Comparison of ENCODE assay signal across 8 mouse cellular contexts in genomic region chr11:83019561-83020519, GRCm38 (mm10). TPM values are rescaled to one million over a fixed set of nuclear protein-coding genes. Genes with fewer than 3 reads are reported as not detected.
A peak's percentile ranks its signal among the peaks of the same experiment; 100 is the strongest.
DNase-seq lines count a peak whose midpoint lies in the region; ATAC-seq and TF ChIP-seq lines count a peak whose summit lies in the region.
"Not testable (repeated sequence)": the region's sequence is repeated elsewhere in the genome, so short reads cannot be mapped to it uniquely, and the experiment has no call there.

No protein-coding gene starts in this region.

- TF ChIP-seq CTCF in Patski (IDR thresholded peaks at IDR 0.05); gastrocnemius, adult 2 months (IDR thresholded peaks at IDR 0.05); liver, adult 2 months (IDR thresholded peaks at IDR 0.05; ENCODE audit: low read depth, low read length); small intestine, adult 2 months (IDR thresholded peaks at IDR 0.05; ENCODE audit: extremely low read depth, insufficient read length, insufficient replicate concordance, low read depth, low read length): not testable (repeated sequence)

- POLR2A ChIA-PET in Patski (lab: Charles Lee), result not testable (repeated sequence)

- WGBS in liver, adult 2 months, result 69% methylated on average over 18 of the region's 18 CpGs
- WGBS in macrophage (ENCODE audit: missing documents), result 16% methylated on average over 14 of the region's 18 CpGs
- WGBS in small intestine, adult 2 months, result 73% methylated on average over 18 of the region's 18 CpGs

- not testable (repeated sequence) for H3K36me3 ChIP-seq in liver, adult 2 months (ENCODE audit: control insufficient read depth, insufficient read depth, low read length); small intestine, adult 2 months (ENCODE audit: control insufficient read depth, insufficient read depth, low read length)
- H3K36me3 ChIP-seq in macrophage (ENCODE audit: inconsistent target), result peaks cover 30% of the 10 kb centered on the region

- in situ Hi-C loops in Patski (cut with MboI; ENCODE audit: low pct_unique_long_range_greater_than_20kb), result not testable (repeated sequence)

- H3K27ac ChIP-seq in gastrocnemius, adult 2 months, result peak overlapping the region; percentile 66
- peak overlapping the region; percentile 74 for H3K27ac ChIP-seq in liver, adult 2 months (replicated peaks; ENCODE audit: insufficient read depth, low read depth, low read length)
- H3K27ac ChIP-seq in macrophage, result peak overlapping the region; percentile 99
- H3K27ac ChIP-seq in small intestine, adult 2 months (ENCODE audit: insufficient read depth, low read depth, low read length), result peak overlapping the region; percentile 57

- H3K4me1 ChIP-seq in liver, adult 2 months (ENCODE audit: control insufficient read depth, insufficient read depth, low read length); small intestine, adult 2 months (ENCODE audit: control insufficient read depth, insufficient read depth, insufficient read length, low read length): not testable (repeated sequence)

- peak overlapping the region; percentile 55 for H3K4me3 ChIP-seq in gastrocnemius, adult 2 months
- peak overlapping the region; percentile 58 for H3K4me3 ChIP-seq in liver, adult 2 months (ENCODE audit: insufficient read depth, low read depth, low read length)
- H3K4me3 ChIP-seq in macrophage (ENCODE audit: inconsistent target), result peak overlapping the region; percentile 83
- peak overlapping the region; percentile 59 for H3K4me3 ChIP-seq in small intestine, adult 2 months (ENCODE audit: low read depth, low read length)

- CTCF ChIA-PET in Patski (lab: Charles Lee), result not testable (repeated sequence)

- not testable (repeated sequence) for H3K79me2 ChIP-seq in liver, adult 2 months (ENCODE audit: control insufficient read depth, insufficient read depth, low read length)
- peaks cover 58% of the 10 kb centered on the region for H3K79me2 ChIP-seq in macrophage (ENCODE audit: inconsistent target)

- ATAC-seq in Patski, result peak; percentile 60

- not testable (repeated sequence) for H3K27me3 ChIP-seq in Patski; liver, adult 2 months (ENCODE audit: control insufficient read depth, insufficient read depth, low read length); small intestine, adult 2 months (ENCODE audit: control insufficient read depth, insufficient read depth, low read length)

- intact Hi-C loops in gastrocnemius, adult 2 months (cut with DNase I), result not testable (repeated sequence)
- intact Hi-C loops in heart, postnatal 36 days (cut with DNase I), result loop anchor here (2.0 kb wide), 1 partner anchor 29 kb away; the partner anchor contains the start of gene Slfn9

- peak; percentile 55 for DNase-seq in 416B (ENCODE audit: low read depth)
- DNase-seq in Patski (ENCODE audit: low read depth, low spot score); gastrocnemius, adult 2 months: not testable (repeated sequence)
- DNase-seq in heart, postnatal 36 days, result peak; percentile 5 to 6
- DNase-seq in liver, adult 2 months (ENCODE audit: extremely low read depth, low read depth, low spot score), result peak; percentile 5
- DNase-seq in thymus, postnatal 25 days, result peak; percentile 36

- H3K9ac ChIP-seq in liver, adult 2 months (ENCODE audit: low read depth, low read length), result peak overlapping the region; percentile 75

- not testable (repeated sequence) for TF ChIP-seq POLR2A in liver, adult 2 months (IDR thresholded peaks at IDR 0.05; ENCODE audit: extremely low read depth, insufficient read depth, low read length); small intestine, adult 2 months (IDR thresholded peaks at IDR 0.05; ENCODE audit: low read depth, low read length)

RNA-seq across cellular contexts. Expression of gene Slfn8, which starts 0.8 kb away (rescaled TPM):
- 0.92 TPM for polyA plus RNA-seq in Patski (2021)
- total RNA-seq in gastrocnemius, adult 2 months (2021), result under 1 TPM; 0.08 to 0.13 TPM
- 1 to 10 TPM in 1 of 2 experiments, under 1 TPM in 1; 0.56 to 1.5 TPM for total RNA-seq in heart, postnatal 36 days (2021)
- 2.6 and 4.4 TPM in 2 replicates for total RNA-seq in liver, adult 2 months (2014; rRNA removed)
- 0.30 and 0.50 TPM in 2 replicates for polyA plus RNA-seq in liver, adult 2 months (2012; rRNA removed)
- total RNA-seq in macrophage (2018; cell fraction: chromatin; rRNA removed), result 1,000 to 10,000 TPM in 3 of 26 experiments, 100 to 1,000 TPM in 23; 149 to 1,206 (median 560) TPM
- total RNA-seq in macrophage (2018; cell fraction: cytosol; rRNA removed), result 100 to 1,000 TPM in 15 of 26 experiments, 10 to 100 TPM in 11; 69.3 to 339 (median 209) TPM
- 100 to 1,000 TPM in 25 of 26 experiments, 10 to 100 TPM in 1; 97.1 to 956 (median 621) TPM for total RNA-seq in macrophage (2018; cell fraction: nucleus; rRNA removed)
- 43.7 to 104 TPM (median 83.5 TPM) in 3 replicates for polyA plus RNA-seq in macrophage (2018)
- 0.11 and 0.28 TPM in 2 replicates for polyA plus RNA-seq in small intestine, adult 2 months (2012; rRNA removed)

RNA-seq across cellular contexts. Expression of gene Slfn9, which starts 28.2 kb away (rescaled TPM):
- polyA plus RNA-seq in Patski (2021), result 5.4 TPM
- total RNA-seq in gastrocnemius, adult 2 months (2021), result under 1 TPM; 0.13 to 0.28 TPM
- total RNA-seq in heart, postnatal 36 days (2021), result 1 to 10 TPM in 1 of 2 experiments, under 1 TPM in 1; 0.92 to 1.4 TPM
- 2.7 and 3.1 TPM in 2 replicates for total RNA-seq in liver, adult 2 months (2014; rRNA removed)
- 0.20 and 0.25 TPM in 2 replicates for polyA plus RNA-seq in liver, adult 2 months (2012; rRNA removed)
- total RNA-seq in macrophage (2018; cell fraction: chromatin; rRNA removed), result 100 to 1,000 TPM in 1 of 26 experiments, 10 to 100 TPM in 25; 10.2 to 267 (median 38.9) TPM
- 100 to 1,000 TPM in 4 of 26 experiments, 10 to 100 TPM in 22; 16.4 to 122 (median 54.7) TPM for total RNA-seq in macrophage (2018; cell fraction: cytosol; rRNA removed)
- total RNA-seq in macrophage (2018; cell fraction: nucleus; rRNA removed), result 100 to 1,000 TPM in 4 of 26 experiments, 10 to 100 TPM in 22; 14.0 to 224 (median 67.3) TPM
- polyA plus RNA-seq in macrophage (2018), result 24.7 to 28.8 TPM (median 27.0 TPM) in 3 replicates
- 0.30 and 0.61 TPM in 2 replicates for polyA plus RNA-seq in small intestine, adult 2 months (2012; rRNA removed)

RNA-seq across cellular contexts. Expression of gene Slfn2, which starts 45.1 kb away (rescaled TPM):
- 0.10 TPM for polyA plus RNA-seq in Patski (2021)
- 1 to 10 TPM in 1 of 2 experiments, under 1 TPM in 1; 0.48 to 1.1 TPM for total RNA-seq in gastrocnemius, adult 2 months (2021)
- 1 to 10 TPM; 3.9 to 6.2 TPM for total RNA-seq in heart, postnatal 36 days (2021)
- total RNA-seq in liver, adult 2 months (2014; rRNA removed), result 5.6 and 8.7 TPM in 2 replicates
- 0.95 and 1.5 TPM in 2 replicates for polyA plus RNA-seq in liver, adult 2 months (2012; rRNA removed)
- total RNA-seq in macrophage (2018; cell fraction: chromatin; rRNA removed), result 100 to 1,000 TPM; 204 to 973 (median 602) TPM
- total RNA-seq in macrophage (2018; cell fraction: cytosol; rRNA removed), result 1,000 to 10,000 TPM in 20 of 26 experiments, 100 to 1,000 TPM in 6; 511 to 2,505 (median 1,185) TPM
- 1,000 to 10,000 TPM in 19 of 26 experiments, 100 to 1,000 TPM in 7; 398 to 1,812 (median 1,263) TPM for total RNA-seq in macrophage (2018; cell fraction: nucleus; rRNA removed)
- polyA plus RNA-seq in macrophage (2018), result 335 to 670 TPM (median 455 TPM) in 3 replicates
- polyA plus RNA-seq in small intestine, adult 2 months (2012; rRNA removed), result 3.4 and 4.2 TPM in 2 replicates

Comparison
In these comparisons a context has a peak if more than half of its experiments do, and no peak if none do; other contexts are left out.
1. RNA of gene Slfn8, which starts 0.8 kb away (polyA plus RNA-seq): 43.7 to 104 TPM in macrophage; 0.92 TPM in Patski (single experiment), 0.30 to 0.50 TPM in liver, adult 2 months and 0.11 to 0.28 TPM in small intestine, adult 2 months; every median in the first group is over 10 times any median in the second.
2. RNA of gene Slfn2, which starts 45.1 kb away (polyA plus RNA-seq): 335 to 670 TPM in macrophage; 3.4 to 4.2 TPM in small intestine, adult 2 months, 0.95 to 1.5 TPM in liver, adult 2 months and 0.10 TPM in Patski (single experiment); every median in the first group is over 10 times any median in the second.
3. Peak in every context shown above with its lines, with median percentiles within 50 percentile points of each other: H3K27ac ChIP-seq and H3K4me3 ChIP-seq.